Mouse (Mus musculus) myocyte (in vitro differentiated cells): Measurements from ENCODE around the gene 1700016K19Rik. TPM values are rescaled to one million over a fixed set of nuclear protein-coding genes. Genes with fewer than 3 reads are reported as not detected.

Source experiments
- H3K27me3 ChIP-seq: one replicate; pipeline ENCODE4 v1.6.1; 2011; ENCODE audit not compliant: control insufficient read depth, insufficient read depth, insufficient read length
- H3K36me3 ChIP-seq: one replicate; pipeline ENCODE4 v1.6.1; 2011; ENCODE audit not compliant: control insufficient read depth, insufficient read depth
- H3K4me2 ChIP-seq: one replicate; pipeline ENCODE4 v1.6.1; 2011; ENCODE audit warnings: low read depth, control low read depth
- H3K4me3 ChIP-seq: one replicate; pipeline ENCODE4 v1.5.1; 2011; ENCODE audit warnings: mild to moderate bottlenecking, control low read depth, moderate library complexity
- H3K79me2 ChIP-seq: one replicate; pipeline ENCODE4 v1.6.1; 2011; ENCODE audit not compliant: control insufficient read depth, insufficient read depth
- H3ac ChIP-seq: one replicate; pipeline ENCODE4 v1.6.1; 2011; ENCODE audit not compliant: control insufficient read depth, insufficient read length
- CEBPB ChIP-seq: IDR thresholded peaks from 2 replicates; pipeline ENCODE4 v1.6.1; 2011; ENCODE audit warnings: mild to moderate bottlenecking, moderate library complexity; ENCODE audit not compliant: poor library complexity, insufficient read depth, severe bottlenecking
- E2F4 ChIP-seq: IDR thresholded peaks from one replicate; pipeline ENCODE4 v1.6.1; 2011; ENCODE audit warnings: mild to moderate bottlenecking, control low read depth, moderate library complexity; ENCODE audit not compliant: insufficient read depth
- MAX ChIP-seq: IDR thresholded peaks from one replicate; pipeline ENCODE4 v1.6.1; 2011; ENCODE audit warnings: low read depth, mild to moderate bottlenecking, control low read depth
- MYOD1 ChIP-seq, 3 experiments: IDR thresholded peaks; one replicate each; pipeline ENCODE4 v1.6.1; 2011; ENCODE audit warnings: control low read depth in 2 of 3, low read depth in 2 of 3, mild to moderate bottlenecking in 2 of 3, moderate library complexity in 1 of 3; ENCODE audit not compliant: insufficient read length in 2 of 3, control insufficient read depth in 1 of 3
- MYOG ChIP-seq, 3 experiments: IDR thresholded peaks; one replicate each; pipeline ENCODE4 v1.6.1; 2011; ENCODE audit warnings: control low read depth in 2 of 3, low read depth in 2 of 3, mild to moderate bottlenecking in 2 of 3; ENCODE audit not compliant: insufficient read length in 2 of 3, control insufficient read depth in 1 of 3, insufficient read depth in 1 of 3
- POLR2A ChIP-seq: IDR thresholded peaks from one replicate; pipeline ENCODE4 v1.6.1; 2011; ENCODE audit warnings: low read depth, mild to moderate bottlenecking, control low read depth, moderate library complexity; ENCODE audit not compliant: insufficient read length
- POLR2AphosphoS2 ChIP-seq: IDR thresholded peaks from one replicate; pipeline ENCODE4 v1.6.1; 2011; ENCODE audit warnings: low read depth, control low read depth; ENCODE audit not compliant: insufficient read length
- REST ChIP-seq: IDR thresholded peaks from one replicate; pipeline ENCODE4 v1.6.1; 2011; ENCODE audit warnings: mild to moderate bottlenecking, control low read depth, moderate library complexity; ENCODE audit not compliant: insufficient read depth, insufficient read length
- SRF ChIP-seq: IDR thresholded peaks from one replicate; pipeline ENCODE4 v1.6.1; 2011; ENCODE audit warnings: low read depth; ENCODE audit not compliant: control insufficient read depth, insufficient read length
- TCF12 ChIP-seq: IDR thresholded peaks from one replicate; pipeline ENCODE4 v1.6.1; 2011; ENCODE audit warnings: mild to moderate bottlenecking, control low read depth; ENCODE audit not compliant: poor library complexity, insufficient read depth, severe bottlenecking
- TCF3 ChIP-seq: IDR thresholded peaks from one replicate; pipeline ENCODE4 v1.6.1; 2011; ENCODE audit warnings: low read depth, control low read depth; ENCODE audit not compliant: insufficient read length
- USF1 ChIP-seq: IDR thresholded peaks from one replicate; pipeline ENCODE4 v1.6.1; 2011; ENCODE audit warnings: low read depth, mild to moderate bottlenecking, control low read depth, moderate library complexity
- polyA plus RNA-seq: library from polyadenylated mRNA; unstranded; fragments of >200 nt; fragmentation: generic; extraction: Trizol; gene quantifications from one replicate; pipeline ENCODE4 v1.2.1, GENCODE M21; 2012; ENCODE audit warnings: missing spikeins

The 1700016K19Rik gene
- polyA plus RNA-seq, 1 experiment, result 0.06 TPM

DNA sequence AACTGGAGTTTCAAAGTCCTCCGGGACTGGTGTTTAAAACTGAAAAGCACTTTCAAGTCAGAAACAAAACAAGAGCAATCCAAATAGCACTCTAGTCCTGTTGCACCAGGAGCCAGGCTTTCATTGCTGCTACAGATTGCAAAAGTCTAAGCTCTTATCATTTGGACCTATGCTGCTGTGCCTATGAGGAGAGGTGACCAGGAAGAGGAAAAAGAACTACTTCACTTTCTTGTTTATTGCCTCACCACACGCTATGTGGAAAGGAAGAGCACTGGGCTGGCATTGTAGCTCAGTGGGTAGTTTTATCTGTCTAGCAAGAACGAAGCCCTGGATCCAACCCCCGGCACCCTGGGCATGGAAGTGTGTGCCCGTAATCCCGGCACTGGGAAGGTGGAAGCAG, 33.6 kb downstream of the 1700016K19Rik start:
- TF ChIP-seq MYOG (IDR thresholded peaks at IDR 0.05; ENCODE audit: control insufficient read depth in 1 of 3, insufficient read depth in 1 of 3, insufficient read length in 2 of 3, low read depth in 2 of 3), result no peak
- TF ChIP-seq POLR2A, result no peak
- TF ChIP-seq CEBPB, result no peak
- no peak for TF ChIP-seq TCF12
- no peak for TF ChIP-seq POLR2AphosphoS2
- no peak for TF ChIP-seq USF1
- TF ChIP-seq TCF3, result no peak
- TF ChIP-seq MAX, result no peak
- TF ChIP-seq E2F4, result no peak
- TF ChIP-seq MYOD1 (IDR thresholded peaks at IDR 0.05; ENCODE audit: control insufficient read depth in 1 of 3, insufficient read length in 2 of 3, low read depth in 2 of 3), result no peak
- no peak for TF ChIP-seq REST

DNA sequence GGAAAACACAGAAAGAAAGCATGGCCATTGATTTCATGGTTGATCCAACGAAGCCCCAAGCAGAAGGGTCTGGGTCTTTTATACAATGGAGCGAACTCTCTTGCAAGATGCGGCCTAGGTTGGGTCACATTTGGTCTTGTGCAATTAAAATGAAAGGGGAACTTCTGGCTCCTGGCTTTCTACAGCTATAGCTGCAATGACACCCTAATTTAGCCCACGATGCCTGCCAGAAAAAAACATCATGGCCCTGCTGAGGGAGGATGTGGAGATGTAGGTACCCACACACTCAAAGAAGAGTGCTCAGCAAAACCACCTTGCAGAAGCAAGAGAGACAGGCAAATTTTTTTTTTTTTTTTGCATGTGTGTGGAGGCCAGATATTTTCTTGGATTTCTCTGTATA, 34.1 kb downstream of the 1700016K19Rik start:
- no peak for TF ChIP-seq TCF3
- TF ChIP-seq MAX, result no peak
- TF ChIP-seq SRF, result no peak
- TF ChIP-seq MYOD1 (IDR thresholded peaks at IDR 0.05; ENCODE audit: control insufficient read depth in 1 of 3, insufficient read length in 2 of 3, low read depth in 2 of 3), result no peak
- TF ChIP-seq TCF12, result no peak
- TF ChIP-seq POLR2A, result no peak
- no peak for TF ChIP-seq MYOG (IDR thresholded peaks at IDR 0.05; ENCODE audit: control insufficient read depth in 1 of 3, insufficient read depth in 1 of 3, insufficient read length in 2 of 3, low read depth in 2 of 3)
- TF ChIP-seq POLR2AphosphoS2, result no peak
- TF ChIP-seq CEBPB, result no peak
- TF ChIP-seq REST, result no peak
- TF ChIP-seq E2F4, result no peak
- no peak for TF ChIP-seq USF1
- Histone ChIP-seq H3ac (no peak overlapping the region), H3K79me2 (no peaks in the 10 kb centered on the region), H3K4me2 (no peak overlapping the region), H3K4me3 (no peak overlapping the region), H3K36me3 (no peaks in the 10 kb centered on the region), H3K27me3 (peaks cover 12% of the 10 kb centered on the region)

More for the DNA sequence above, 33.6 kb downstream of the 1700016K19Rik start:
- Histone ChIP-seq H3ac (no peak overlapping the region), H3K36me3 (no peaks in the 10 kb centered on the region), H3K4me3 (no peak overlapping the region), H3K79me2 (no peaks in the 10 kb centered on the region), H3K4me2 (no peak overlapping the region), H3K27me3 (peaks cover 12% of the 10 kb centered on the region)

DNA sequence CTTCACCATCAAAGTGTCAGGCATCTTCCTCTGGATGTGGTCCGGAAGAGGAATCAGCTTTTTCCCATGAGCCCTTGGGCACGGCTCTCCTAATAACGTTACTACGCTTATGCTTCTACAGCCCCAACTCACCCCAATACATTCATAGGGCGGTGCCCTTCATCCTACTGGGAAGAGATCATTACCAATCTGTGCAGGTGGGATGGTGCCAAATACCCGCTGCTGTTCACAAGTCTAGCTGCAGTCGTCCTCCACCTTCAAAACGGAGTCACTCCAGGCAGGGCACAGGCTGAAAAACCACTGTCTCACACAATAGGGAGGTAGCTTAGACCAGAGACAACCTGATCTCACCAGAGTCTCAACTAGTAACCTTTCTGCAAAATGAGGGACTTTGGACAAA, 35.5 kb downstream of the 1700016K19Rik start:
- Histone ChIP-seq H3K79me2 (no peaks in the 10 kb centered on the region), H3K27me3 (peaks cover 12% of the 10 kb centered on the region), H3K4me2 (no peak overlapping the region), H3K4me3 (no peak overlapping the region), H3ac (no peak overlapping the region), H3K36me3 (no peaks in the 10 kb centered on the region)
- TF ChIP-seq POLR2A, result no peak
- no peak for TF ChIP-seq USF1
- no peak for TF ChIP-seq TCF12
- TF ChIP-seq E2F4, result no peak
- no peak for TF ChIP-seq MAX
- TF ChIP-seq REST, result no peak
- TF ChIP-seq CEBPB, result no peak
- TF ChIP-seq TCF3, result no peak
- no peak for TF ChIP-seq MYOG (IDR thresholded peaks at IDR 0.05; ENCODE audit: control insufficient read depth in 1 of 3, insufficient read depth in 1 of 3, insufficient read length in 2 of 3, low read depth in 2 of 3)
- no peak for TF ChIP-seq SRF
- TF ChIP-seq POLR2AphosphoS2, result no peak
- no peak for TF ChIP-seq MYOD1 (IDR thresholded peaks at IDR 0.05; ENCODE audit: control insufficient read depth in 1 of 3, insufficient read length in 2 of 3, low read depth in 2 of 3)

DNA sequence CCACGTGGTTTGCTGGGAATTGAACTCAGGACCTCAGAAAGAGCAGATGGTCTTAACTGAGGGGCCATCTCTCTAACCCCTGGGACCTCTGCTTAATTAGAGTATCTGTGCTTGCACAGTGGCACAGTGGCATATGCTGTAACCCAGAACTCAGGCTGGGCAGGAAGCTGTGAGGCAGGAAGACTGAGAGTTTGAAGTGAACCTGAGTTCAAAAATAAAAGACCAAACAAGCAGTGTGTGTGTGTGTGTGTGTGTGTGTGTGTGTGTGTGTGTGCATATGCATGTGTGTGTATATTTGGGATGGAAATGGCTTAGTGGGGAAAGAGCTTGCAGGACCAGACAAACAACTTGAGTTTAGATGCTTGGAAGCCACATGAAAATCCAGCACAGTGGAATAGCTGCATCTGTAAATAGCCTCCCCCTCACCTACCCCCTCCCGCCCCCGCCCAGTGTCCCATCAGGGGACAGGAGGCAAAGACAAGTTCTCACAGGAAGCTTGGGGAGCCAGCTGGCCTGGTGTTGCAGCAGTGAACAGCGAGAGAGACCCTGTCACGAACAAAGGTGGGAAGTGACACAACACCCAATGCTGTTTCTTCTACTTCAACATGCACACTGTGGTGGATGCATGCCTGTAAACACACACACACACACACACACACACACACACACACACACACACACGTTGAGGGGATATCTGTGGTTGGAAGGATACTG, 38.0 kb downstream of the 1700016K19Rik start:
- no peak overlapping the region for H3K4me3 ChIP-seq
- H3ac ChIP-seq, result no peak overlapping the region
- no peaks in the 10 kb centered on the region for H3K79me2 ChIP-seq
- TF ChIP-seq TCF3, result no peak
- no peak for TF ChIP-seq POLR2A
- no peak for TF ChIP-seq MYOD1 (IDR thresholded peaks at IDR 0.05; ENCODE audit: control insufficient read depth in 1 of 3, insufficient read length in 2 of 3, low read depth in 2 of 3)
- TF ChIP-seq MYOG (IDR thresholded peaks at IDR 0.05; ENCODE audit: control insufficient read depth in 1 of 3, insufficient read depth in 1 of 3, insufficient read length in 2 of 3, low read depth in 2 of 3), result no peak
- no peak for TF ChIP-seq CEBPB
- no peak for TF ChIP-seq REST
- TF ChIP-seq USF1, result no peak
- TF ChIP-seq SRF, result no peak
- no peak for TF ChIP-seq E2F4
- TF ChIP-seq POLR2AphosphoS2, result no peak
- no peak for TF ChIP-seq MAX
- TF ChIP-seq TCF12, result no peak
- no peaks in the 10 kb centered on the region for H3K36me3 ChIP-seq
- no peak overlapping the region for H3K4me2 ChIP-seq
- peaks cover 12% of the 10 kb centered on the region for H3K27me3 ChIP-seq
